Mouse (Mus musculus) monocyte, adult 5-6 weeks (primary cell): ENCODE measurements around the gene Pin4. TPM values are rescaled to one million over a fixed set of nuclear protein-coding genes. Genes with fewer than 3 reads are reported as not detected.

Experiments used
- ATAC-seq: fragments of 153-309, 156-312 bp; replicated peaks from 2 replicates; pipeline ENCODE4 v1.8.0; 2017; ENCODE audit warnings: mild to moderate bottlenecking; ENCODE audit not compliant: low TSS enrichment, insufficient number of reproducible peaks, severe bottlenecking, poor library complexity, low FRiP score
- total RNA-seq: library from RNA; stranded (forward); fragments of 200-1000, 200-491, 200-594 nt; gene quantifications from 3 replicates; pipeline ENCODE4 v1.2.3, GENCODE M21; 2017

The Pin4 gene
- total RNA-seq, 1 experiment from 2014 or later: 161 TPM

DNA sequence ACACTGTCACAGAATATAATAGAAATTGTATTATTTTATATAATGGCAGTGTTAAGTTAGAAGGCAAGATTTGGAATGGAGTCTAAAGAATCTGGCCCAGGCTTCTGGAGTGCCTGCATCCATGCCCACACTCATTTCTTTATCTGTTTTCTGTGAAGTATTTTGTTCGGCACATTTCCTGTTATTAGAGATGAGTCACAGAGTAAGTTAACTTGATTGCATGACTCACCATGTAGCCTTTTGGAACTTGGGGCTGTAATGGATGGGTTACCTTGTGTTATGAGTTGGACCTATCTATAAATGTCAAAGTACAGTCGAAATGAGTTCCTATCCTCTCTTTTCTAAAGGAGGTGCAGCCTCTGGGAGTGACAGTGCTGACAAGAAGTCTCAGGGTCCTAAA is 2.1 kb downstream of the Pin4 start:
- no peak for ATAC-seq

DNA sequence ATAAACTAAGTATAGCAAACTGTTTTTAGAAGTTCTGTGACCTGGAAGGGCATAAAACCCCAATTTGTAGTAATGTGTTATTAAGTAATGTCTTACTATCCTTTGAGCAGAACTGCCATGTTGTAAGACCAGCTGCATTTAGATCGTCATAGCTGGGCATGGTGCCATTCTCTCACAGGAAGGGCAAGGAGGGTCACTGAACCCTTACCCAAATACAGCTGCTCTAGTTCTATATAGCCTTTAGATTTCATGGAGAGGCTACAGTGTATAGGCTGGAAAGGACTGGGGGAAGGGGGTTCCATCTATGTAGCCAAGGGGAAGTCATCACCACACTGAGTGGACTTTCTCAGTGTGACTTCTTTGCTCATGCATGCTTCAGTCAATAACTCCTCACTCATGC is 21.9 kb downstream of the Pin4 start:
- ATAC-seq: no peak

DNA sequence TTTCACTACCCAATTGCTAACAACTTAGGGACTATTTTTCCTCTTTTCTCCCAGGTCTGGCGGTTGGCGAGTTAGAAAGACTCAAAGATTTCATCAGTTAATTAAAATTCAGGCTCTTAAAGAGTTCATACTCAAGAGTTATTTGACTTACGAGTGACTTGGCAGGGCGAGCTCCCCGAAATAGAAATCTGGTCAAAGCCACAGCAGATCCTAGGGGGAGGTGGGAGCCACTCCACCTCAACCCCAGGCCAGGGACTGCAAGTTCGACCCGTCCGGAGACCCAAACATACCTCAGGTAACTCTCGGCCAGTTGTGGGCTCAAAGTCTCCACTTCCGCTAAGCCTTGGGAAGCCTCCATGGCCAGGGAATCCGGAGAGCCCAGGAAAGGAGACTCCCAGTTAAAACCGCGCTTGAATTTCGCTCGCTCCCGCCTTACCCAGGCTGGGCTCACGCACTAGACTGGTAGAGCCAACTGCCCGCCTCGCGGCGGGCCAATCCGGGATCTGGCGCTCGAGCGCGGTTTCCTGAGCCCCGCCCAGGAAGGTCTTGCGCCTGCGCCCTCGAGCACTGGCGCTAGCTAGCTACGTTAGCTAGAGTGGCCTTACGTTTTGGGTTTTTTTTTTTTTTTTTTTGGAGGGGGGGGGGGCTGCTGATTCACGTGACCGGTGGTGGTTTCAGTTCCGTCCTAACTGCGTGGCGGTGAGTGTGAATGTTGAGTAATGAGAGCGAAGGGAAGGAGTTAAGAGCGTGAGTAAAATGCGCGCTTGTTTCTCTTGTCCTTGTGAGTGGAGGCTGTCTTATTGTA is 37.6 kb downstream of the Pin4 start, which contains the start of gene Ercc6l:
Gene Ercc6l (minus strand): TSS at position 474 of the 805 bp plus-strand sequence.
- peak; percentile 96 for ATAC-seq

DNA sequence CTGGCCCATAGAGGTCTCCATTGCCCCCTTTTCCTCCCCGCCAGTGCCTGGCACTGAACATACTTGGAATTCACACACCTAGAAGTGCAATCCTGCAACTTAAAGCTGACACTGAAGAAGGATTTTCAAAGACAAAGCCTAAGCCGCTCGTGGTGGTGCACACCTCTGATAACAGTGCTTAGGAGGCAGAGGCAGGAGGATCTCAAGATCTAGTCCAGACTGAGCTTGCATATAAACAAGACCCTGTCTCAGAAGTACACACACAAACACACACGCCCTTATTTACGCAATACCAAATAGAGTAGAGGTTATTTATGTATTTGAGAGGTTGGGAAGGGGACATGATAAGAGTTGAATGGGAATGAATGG is 38.2 kb downstream of the Pin4 start:
- no peak for ATAC-seq

DNA sequence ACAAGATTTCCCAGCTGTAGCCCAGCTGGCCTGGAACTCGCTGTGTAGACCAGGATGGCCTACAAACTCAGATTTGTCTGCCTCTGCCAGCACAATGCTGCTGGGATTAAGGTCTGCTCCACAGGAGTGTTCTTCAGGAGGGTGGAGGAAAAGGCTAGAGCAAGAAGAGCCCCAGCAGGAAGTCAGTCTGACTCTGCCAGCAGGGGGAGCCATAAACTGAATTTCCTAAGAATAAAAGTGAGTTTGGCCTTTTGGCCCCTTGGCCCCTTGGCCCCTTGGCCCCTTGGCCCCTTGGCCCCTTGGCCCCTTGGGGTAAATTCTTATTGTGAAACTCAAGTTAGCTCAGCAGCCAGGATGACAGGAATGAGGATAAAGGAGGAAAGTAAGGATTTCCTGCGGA is 40.5 kb downstream of the Pin4 start:
- 0 out of 2 replicates have a peak, but pooled peaks have one; percentile 18 for ATAC-seq

DNA sequence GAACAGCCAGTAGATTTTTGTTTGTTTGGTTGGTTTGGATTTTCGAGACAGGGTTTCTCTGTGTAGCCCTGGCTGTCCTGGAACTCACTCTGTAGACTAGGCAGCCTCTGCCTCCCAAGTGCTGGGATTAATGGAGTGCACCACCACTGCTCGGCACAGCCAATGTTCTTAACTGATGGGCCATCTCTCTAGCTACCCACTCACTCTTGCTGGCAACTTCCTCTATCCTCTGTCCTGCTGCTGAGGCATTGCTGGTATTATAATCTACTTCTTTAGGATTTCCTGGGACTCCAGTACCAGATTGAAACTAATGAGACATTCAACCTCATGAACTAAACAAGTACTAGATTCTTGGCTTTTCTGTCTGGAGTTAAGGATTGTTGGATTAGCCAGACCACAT is 41.3 kb downstream of the Pin4 start:
- ATAC-seq: no peak

DNA sequence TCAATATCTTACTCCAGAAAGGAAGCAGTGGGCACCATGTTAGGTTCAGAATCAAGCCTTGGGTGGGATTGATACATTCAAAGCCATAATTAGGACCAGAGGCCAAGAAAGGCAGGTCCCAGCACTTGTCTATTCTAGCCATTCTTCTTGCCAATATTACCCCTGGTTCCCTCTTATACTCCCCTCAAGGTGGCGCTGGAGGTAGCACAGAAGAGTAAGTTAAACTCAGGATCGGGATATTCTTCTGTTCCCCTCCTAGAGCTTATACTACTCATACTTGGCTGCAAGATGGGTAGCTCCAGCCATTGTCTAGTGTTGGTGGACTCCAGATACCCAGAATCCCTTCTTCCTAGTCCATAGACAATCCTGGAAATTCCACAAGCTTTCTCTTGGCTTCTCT is 43.8 kb downstream of the Pin4 start:
- ATAC-seq: no peak

DNA sequence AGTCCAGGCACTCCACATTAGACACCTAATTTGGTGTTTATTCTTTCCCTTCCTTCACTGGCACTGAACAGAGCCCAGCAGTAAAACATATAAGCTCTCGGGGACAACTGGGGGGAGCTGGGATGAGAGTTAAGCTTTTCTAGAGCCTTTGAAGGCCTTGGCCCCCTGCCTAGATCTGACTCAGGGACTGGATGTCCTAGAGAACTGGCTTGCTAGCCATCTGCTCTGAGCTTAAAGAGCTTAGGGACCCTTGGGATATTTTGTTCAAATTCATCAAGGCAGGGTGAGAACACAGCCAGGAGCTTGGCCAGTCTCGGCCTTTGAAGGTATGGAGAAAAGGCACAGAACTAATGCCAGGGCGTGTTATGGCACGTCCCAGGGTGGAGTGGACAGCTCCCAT is 44.3 kb downstream of the Pin4 start:
- no peak for ATAC-seq

DNA sequence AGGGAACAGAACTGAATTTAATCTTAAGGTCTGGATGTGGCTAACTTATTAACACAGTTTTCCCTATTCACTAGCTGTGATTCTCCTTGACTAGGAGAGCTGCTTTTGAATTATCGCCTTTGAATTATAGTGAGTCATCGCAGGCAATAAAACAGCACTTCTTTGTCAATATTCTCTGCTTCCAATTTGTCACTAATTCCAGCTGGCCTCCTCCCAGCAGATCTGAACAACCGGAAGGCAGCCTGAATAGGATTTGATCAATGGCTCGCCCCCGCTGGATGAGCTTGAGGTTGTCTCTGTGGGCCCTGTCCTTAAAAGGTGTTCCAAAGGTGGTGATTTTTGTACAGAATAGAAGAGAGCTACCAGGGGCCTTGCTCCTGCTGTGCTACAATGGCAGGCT is 47.3 kb downstream of the Pin4 start:
- ATAC-seq: no peak

DNA sequence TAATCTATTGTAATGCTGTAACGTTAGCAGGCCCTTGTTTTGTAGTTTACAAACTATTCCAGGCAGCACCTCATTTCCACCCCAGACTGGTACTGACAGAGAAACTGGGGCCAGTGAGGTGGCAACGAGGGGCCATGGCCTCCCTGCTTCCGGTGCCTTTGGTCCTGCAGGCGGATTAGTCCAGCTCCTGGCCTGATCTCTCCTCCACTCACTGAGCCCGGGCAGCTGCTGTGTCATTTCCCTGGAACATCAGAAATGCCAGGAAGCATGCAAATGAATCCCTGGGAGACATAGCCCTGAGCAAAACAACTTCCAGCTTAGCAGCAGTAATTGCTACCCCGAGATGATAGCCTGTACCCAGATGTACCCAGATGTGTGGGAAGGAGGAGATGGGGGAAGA is 47.7 kb downstream of the Pin4 start:
- no peak for ATAC-seq

DNA sequence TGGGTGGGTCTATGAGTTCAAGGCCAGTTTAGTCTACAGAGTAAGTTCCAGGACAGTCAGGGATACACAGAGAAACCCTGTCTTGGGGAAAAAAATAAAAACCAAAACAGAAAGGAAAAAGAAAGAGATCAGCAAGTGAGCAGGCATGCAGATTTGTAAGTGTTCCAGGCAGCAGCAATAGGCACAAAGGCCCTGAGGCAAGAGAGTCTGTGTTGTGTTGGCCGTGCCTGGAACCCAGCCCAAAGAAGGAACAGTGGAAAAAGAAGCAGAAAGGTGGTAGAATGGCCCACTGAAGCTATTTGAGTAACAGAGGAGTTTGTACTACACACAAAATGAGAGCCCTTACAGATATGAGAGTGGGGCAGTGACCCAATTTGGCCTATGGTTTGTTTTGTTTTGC is 50.5 kb downstream of the Pin4 start:
- no peak for ATAC-seq

DNA sequence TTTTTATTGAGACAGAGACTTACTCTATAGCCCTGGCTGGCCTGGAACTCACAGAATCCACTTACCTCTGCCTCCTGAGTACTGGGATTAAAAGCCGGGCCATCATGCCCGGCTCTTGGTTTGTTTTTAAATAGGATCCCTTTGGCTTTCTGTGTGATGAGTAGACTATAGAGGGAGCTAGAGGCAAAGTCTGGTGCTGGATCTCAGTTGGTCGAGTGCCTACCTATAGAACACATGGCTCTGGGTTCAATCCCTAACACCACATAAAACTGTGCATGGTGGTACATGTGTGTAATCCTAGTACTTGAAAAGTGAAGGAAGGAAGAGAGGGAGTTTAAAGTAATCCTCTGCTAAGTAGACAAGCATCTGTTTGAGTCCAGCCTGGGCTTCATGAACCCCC is 50.9 kb downstream of the Pin4 start:
- no peak for ATAC-seq

DNA sequence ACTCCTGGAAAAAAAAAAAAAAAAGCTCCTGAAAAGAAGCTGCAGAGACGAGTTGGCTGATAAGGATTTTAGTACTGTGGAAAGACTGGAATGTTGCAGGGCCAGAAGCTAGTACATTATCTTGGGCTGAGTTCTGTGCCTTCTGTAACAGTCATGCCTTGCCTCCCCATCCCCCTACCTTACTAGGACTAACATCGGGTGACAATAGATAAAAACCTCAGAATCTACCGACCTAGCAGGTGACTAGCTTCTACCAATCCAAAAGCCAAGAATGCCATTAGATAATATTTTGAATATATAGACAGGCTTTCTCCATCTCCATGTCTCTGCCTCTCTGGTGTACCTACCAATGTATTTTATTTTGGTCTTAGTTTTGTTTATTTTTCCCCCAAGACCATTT is 51.7 kb downstream of the Pin4 start:
- ATAC-seq: no peak

DNA sequence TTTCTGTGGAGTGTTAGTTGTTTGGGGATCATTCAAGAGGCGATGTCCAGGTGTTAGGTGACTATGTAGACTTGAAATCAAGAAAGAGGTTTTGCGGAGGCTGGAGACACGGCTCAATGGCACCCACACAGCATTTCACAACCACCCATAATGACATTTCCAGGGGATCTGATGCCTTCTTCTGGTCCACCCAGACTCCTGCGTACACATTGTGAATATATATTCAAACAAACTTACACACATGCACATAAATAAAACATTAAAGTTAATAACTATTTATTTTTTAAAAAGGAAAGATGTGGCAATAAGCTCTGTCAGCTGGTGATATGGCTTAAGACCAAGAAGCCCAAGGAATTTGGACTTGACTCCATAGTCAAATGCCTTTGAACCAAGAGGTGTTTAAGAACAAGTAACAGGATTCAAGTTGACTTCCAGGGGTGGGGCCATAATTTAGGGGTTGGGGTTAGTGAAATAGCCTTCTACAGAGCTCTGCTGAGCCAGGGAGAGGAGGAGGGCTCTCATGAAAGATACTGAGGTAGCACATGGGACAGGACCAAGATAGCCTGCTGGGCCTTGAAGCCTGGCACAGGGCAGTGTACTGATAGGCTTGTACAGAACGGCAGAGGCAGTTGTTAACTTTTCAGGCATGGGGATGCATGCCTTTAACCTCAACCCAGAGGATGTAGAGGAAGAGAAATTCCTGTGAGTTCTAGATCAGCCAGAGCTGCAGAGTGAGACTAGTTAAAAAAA is 56.5 kb downstream of the Pin4 start:
- ATAC-seq: no peak

Other genes starting within 250 kb of the Pin4 start
- gene Rtl5, start 48.1 kb upstream of the Pin4 start, total RNA-seq: 1.6 to 3.7 TPM (median 2.1 TPM) in 3 replicates
- 2.2 to 3.6 TPM (median 2.6 TPM) in 3 replicates for gene Ercc6l, start 37.6 kb downstream of the Pin4 start, total RNA-seq
- 1,370 to 1,980 TPM (median 1,963 TPM) in 3 replicates for gene Rps4x, start 69.9 kb downstream of the Pin4 start, total RNA-seq
- not detected in 3 replicates for gene Cited1, start 132.7 kb downstream of the Pin4 start, total RNA-seq